Mouse (Mus musculus): ENCODE data around the gene Setdb1.

Gene Setdb1

DNA sequence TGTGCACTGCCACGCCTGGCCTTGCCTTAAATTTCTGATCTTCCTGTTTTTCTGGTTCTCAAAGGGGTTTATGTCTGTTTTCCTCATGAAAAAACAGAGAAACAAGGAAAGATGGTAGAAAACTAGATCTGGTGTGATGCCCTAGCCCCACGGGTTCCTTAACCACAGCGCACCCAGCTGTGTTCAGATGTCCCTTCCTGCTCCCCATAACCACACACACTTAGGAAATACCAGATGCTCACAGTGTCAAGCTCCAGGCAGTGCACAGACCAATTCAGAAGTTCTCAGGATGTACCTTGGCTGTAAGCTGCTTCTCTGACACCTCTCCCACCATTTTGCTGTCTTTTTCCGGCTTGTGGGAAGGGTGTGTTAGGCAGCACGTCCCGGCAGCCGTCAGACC is 62.7 kb downstream of the Setdb1 start:
- in situ Hi-C loops (cut with MboI, MseI), result no loop called here

DNA sequence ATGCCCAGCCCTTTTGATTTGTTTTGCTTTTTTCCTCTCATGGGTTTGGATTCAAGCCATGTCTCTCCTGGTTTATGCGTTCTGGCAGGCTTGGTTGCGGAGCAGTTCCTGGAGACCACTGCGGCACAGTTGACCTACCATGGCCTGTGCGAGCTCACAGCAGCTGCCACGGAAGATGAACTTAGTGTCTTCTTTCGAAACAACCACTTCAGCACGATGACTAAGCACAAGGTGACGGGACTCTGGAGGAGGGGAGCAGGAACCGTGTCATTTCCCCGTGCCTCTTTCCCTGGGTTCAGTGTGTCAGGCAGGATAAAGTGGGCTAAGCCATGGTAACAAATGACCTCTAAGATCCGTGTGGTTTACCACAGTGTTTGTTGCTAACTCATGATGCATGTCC is 63.5 kb downstream of the Setdb1 start:
- in situ Hi-C loops (cut with MboI, MseI), result no loop called here

DNA sequence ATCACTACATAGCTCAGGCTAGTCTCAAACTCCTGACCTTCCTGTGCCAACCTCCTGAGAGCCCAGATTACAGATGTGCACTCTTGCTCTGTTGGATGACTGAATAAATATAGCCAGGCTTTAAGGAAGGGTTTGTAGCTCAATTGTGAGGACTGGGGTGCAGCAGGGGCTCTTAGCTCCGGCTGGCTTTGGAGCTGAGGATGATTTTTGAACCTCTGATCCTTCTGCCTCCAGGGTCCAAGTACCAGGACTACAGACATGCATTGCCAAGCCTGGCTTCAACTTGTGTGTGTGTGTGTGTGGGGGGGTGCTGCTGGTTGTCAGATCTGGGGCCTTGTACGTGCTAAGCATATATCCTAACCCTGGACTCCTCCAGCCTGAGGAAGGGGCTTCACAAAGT is 64.1 kb downstream of the Setdb1 start:
- in situ Hi-C loops (cut with MboI, MseI), result no loop called here

DNA sequence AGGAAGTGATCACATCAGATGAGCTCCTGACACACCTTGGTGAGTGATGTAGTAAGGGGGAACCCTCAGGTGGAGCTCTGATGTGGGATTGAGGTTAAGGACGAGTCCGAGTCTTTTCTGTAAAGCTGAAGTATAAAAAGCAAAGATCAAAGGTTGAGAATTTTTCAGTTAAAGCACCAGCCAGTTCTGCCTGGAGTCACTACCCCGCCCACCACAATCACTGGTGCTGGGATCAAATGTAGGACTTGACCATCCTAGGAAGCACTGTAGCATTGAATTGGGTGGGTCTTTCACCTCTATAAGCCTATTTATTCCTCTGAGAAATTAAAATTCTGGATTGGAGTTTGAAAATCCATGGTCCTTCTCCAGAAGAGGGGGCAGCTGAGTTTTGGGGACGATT is 66.0 kb downstream of the Setdb1 start:
- in situ Hi-C loops (cut with MboI, MseI), result no loop called here

DNA sequence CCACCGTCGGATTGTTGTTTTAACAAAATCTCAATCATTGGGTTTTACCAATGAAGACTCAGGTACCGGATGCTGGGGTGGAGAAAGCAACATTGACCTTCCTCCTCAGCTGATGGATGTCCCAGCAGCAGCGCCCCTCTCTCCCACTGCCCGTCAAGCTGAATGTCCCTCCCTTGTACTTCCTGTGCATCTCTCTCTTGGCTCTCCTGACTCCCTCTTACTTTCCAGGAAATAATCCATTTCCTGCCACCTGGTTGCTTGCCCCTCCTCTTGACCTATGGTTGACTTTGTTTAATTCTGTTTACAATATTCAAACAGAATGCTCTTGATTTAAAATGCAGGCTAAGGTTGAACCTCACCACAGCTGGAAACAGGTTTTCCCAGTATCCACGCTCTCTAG is 66.8 kb downstream of the Setdb1 start:
- in situ Hi-C loops (cut with MboI, MseI), result no loop called here

DNA sequence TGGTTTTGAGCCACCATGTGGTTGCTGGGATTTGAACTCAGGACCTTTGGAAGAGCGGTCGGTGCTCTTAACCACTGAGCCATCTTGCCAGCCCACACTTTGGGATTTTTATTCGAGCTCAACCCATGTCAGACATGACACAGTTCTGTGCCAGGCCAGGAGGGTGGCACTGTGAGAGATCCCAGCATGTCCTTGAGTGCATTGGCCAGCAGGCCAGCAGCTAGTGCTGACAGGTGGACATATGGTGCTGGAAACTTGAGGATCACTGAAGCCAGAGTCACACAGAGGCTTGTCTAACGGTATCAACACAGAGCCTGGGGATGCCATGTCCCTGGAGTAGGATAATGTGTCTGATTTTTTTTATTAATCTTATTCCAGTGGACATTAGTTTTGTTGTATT is 67.6 kb downstream of the Setdb1 start:
- in situ Hi-C loops (cut with MboI, MseI), result no loop called here

DNA sequence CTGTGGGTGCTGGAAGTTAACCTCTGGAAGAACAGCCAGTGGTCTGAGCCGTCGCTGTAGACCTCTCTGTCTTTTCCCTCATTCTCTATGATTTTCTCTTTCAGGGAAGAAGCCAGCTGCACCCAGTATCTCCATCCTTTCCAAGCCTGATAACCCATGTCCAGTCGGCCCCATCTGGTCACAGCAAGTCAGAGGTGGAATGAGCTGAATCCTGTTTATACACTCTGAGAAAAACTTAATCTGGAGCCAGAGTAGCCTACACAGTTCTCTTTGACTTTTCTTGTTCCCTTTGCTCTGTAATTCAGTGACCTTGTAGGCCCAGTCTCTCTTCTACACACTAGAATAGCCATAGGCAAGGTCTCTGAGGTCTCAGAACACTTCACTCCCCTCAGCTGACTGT is 69.5 kb downstream of the Setdb1 start:
- in situ Hi-C loops (cut with MboI, MseI), result no loop called here

DNA sequence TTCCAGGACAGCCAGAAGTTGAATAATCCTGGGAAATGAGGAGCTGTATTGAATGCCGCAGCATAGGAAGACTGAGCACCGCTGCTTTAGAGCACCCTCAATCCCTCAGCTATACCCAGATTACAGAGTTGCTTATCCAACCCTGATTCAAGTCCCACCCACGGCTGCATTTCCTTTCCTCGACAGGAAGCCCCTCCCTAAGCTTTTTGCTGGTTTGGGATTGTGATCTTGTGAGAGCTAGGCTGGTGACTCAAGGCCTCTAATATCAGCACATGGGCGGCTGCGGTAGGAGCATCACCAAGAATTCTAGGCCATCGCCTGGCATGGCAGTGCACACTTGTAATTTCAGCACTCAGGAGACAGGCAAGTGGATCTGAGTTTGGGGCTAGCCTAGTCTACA is 70.5 kb downstream of the Setdb1 start:
- in situ Hi-C loops (cut with MboI, MseI), result no loop called here

DNA sequence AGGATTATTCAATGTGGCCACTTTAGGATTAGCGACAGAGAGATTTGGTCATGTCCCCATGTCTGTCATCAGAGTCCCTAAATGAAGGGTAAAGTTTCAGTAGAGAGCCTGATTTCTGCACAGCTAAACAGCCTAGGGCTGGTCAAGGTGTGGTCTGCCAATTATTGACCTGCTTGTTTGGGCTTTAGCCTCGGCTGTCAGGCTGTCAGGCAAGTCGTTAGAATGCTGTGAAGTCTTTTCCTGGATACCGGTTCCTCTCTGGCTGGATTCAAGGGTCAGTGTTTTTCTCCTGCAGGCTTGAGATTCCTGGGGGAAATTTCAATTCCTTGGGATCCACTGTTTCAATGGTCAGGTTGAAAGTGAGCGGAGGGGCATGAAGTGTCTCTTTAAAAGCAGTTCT is 71.0 kb downstream of the Setdb1 start:
- in situ Hi-C loops (cut with MboI, MseI), result no loop called here

DNA sequence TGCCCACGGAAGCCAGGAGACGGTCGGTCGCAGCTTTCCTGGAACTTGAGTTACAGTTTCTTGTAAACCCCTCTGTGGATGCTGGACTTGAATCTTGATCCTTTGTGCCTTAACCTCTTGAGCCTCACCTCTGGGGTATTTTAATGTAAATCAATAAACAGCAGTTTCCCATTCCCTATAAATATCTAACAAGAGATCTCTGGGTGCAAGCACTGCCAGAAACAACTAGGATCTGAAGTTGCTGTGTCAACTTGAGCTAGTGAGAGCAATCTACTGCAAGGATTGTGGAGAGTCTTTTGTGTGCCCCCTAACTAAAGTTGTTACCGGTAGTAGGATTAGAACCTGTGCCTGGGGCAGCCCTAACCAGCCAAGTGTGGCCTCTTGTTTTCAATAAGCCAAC is 71.6 kb downstream of the Setdb1 start:
- in situ Hi-C loops (cut with MboI, MseI), result no loop called here

DNA sequence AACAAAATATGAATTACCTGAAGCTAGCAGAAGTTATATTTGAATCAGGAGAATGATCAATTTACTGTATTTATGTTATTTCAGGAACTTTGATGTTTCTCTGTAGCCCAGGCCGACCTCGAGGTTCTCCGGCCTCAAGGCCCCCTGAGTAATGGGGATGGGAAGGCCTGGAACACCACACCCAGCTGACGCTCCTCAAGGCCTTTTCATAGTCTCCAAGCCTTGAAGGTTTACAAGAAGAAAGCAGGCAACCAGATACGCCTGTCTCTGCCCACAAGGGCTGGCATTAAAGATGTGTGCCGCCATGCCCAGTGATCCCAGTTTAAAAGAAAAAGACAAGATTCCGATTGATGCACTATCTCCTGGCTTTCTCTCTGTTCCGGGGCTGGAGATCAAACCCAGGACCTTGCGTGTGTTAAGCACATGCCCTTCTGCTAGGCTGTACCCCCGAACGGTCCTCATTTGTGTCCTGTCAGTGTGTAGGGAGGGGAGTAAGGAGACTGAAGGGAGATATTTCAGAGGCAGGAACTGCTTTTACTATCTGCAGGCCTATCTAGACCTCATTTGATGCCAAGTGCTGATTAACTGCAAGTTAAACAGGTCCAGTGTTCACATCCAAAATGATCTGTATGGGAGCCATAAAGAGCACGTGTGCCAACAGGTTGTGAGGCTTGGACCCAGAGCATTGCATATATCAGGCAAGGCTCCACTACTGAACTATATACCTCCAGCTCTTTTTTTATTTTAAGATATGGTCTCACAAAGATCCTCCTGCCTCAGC is 72.3 kb downstream of the Setdb1 start:
- in situ Hi-C loops (cut with MboI, MseI), result no loop called here

DNA sequence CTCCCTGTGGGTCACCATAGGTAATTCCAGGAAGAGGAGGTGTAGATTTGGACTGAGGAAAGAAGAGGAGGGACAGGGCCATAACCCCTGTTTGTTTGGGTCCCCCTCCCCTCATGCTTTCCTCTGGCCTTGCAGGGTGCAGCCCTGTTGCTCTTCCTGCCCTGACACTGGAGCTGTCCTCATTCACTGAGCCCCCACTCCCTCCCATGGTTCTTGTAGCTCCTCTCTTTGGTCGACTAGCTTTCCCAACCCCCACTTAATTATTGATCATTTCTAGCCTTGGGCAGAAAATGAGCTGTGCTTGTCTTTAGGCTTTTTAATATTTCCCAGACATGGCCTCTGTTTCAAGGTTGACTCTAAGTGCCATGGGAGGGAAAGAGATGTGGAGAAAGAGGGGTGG is 72.9 kb downstream of the Setdb1 start:
- in situ Hi-C loops (cut with MboI, MseI), result no loop called here

DNA sequence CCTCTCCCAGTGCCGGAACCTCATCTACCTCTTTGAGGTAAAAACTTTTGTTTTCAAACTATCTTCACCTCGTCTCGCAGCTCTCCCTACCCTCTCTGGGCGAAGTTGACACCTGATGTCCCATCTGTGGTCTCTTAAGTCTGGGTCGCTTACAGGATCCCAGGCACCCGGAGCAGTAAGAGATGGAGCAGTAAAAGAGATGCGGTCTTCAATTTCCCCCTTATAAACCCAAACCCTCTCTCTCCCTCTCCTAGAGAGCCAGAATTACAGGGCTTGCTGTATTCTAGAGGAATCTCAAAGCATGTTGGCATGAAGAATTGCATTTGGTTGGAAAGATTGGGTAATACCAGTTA is 73.4 kb downstream of the Setdb1 start:
- in situ Hi-C loops (cut with MboI, MseI), result no loop called here

DNA sequence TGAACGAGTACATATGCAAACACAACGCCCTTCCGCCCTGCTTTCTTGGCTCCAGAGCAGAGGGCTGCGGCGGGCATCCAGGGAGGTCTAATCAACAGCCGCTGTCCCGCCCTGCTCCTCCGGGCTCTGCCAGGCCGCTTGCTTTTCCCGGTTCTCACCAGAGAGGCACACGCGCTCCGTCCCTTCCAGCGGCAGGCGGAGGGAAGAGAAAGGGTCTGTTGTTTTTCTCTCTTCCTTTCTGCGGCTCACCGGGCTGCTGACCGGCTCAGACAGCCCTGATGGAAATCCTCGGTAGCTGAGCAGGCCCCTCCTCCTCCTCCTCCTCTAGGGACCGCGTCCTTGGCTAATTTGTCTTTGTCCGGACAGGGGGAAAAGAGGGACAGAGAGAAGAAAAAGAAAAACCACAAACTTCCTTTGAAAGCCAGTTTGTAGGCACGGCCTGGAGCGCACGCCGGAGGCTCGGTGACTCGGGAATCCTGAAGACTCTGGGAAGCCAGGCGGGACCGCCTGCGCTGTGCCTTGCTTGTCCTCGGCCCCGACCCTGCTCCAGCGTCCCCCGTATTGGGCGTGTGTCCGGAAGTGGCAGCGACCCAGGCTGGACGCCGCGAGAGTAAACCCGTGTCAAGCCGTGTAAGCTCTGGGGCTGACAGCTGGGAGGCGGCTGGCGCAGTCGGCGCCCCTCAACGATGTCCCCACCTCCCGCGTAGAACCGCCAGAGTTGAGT is 74.0 kb downstream of the Setdb1 start:
- in situ Hi-C loops (cut with MboI, MseI), result no loop called here

DNA sequence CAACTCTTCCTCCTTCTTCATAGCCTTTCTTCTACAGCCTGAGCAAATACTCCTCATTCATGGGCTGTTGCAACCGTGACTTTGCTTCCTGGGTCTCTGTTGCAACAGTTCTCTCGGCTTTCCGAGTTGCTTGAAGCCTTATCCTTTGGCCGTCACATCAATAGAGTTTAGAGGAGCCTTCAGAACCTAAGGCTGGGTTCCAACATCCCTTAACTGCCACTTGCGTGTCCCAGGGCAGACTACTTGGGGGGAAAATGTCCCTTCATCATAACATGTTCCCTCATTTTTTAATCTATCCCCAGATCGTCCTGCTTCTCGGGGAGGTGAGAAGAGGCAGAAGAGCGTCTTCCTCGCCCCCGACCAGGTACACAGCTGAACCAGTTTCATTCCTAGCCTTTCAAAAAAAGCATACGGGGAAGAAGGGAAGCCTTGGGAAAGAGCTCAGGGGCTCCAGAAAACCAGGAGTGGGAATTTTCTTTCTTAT is 74.6 kb downstream of the Setdb1 start:
- in situ Hi-C loops (cut with MboI, MseI), result no loop called here

DNA sequence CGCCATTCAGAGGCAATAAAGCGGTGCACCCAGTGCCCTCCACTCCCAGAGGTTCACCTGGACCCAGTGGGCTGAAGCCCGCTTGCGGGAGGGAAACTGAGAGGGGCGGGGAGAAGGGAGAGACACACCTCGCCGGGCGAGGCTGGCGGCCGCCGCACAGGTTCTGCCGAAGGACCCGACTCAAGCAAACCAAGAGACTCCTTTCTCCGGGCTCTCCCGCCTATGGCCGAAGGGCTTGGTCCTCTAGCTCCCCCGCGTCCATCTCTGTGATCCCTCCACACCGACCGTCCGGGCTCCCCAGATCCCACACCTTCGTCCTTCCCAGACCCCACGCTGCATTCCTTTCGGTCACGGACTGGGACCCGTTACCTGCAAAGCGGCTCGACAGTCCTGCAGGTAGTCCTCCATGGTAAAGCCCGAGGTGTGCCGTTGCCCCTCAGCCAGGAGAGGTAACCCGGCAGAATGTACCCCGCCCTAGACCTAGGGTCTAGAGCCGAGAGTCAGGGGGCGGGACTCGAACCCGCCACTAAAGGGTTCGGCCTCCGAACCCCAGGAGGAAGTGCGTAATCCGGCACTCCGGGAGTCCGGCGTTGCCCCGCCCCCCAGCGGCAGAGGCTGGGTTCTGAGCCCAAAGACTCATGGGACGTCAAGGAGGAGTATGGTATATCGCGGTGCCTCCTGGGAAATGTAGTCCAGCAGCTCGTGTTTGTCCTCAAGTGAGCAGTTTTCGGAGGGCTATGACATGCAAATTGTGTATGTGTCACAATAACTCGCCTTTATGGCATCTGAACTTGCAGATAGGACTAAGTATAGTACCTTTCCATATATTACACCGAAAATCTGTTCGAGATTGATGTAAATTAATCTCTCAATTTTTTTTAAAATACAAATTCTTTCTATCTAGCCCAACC is 75.5 kb downstream of the Setdb1 start, which contains the start of the genes Mindy1 and Prune1:
Gene Mindy1 (plus strand): TSS at position 130 of the 911 bp plus-strand sequence.
Gene Prune1 (minus strand): TSS at position 861 of the 911 bp plus-strand sequence.
- in situ Hi-C loops (cut with MboI, MseI), result no loop called here

DNA sequence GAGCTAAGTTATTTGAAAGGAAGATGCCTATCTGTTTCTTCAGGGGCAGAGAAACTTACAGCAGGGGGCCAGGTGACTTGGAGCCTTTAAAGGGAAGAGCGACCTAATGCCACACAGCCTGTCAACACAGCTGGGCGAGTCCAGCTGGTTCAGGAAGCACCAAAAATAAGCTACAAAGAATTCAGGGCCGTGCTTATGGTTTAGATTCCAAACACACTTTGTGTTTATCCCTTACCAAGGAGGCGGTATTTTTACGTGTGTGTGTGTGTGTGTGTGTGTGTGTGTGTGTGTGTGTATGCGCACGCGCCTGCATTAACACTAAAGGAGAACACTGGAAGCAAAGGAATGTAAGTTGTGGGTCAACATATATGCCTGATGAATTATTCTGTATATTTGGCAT is 76.3 kb downstream of the Setdb1 start:
- in situ Hi-C loops (cut with MboI, MseI), result no loop called here

DNA sequence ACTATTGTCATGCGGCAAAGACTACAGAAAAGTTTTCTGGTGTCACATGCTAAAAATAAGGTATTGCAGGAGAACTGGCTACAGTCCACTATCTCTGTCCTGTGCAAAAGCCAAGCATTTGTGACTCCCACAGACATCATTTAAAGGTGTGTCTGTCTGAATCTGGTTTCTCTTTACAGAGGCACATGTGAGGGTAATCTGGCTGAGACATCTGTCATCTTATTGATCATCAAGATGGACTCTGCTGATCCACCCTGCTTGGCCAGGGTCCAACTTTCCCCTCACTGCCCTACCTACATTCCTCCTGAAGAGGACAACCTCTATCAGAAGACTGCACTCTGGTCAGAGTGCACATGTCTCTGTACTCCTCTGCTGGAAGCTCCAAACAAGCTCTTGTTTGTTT is 79.9 kb downstream of the Setdb1 start:
- in situ Hi-C loops (cut with MboI, MseI), result no loop called here

DNA sequence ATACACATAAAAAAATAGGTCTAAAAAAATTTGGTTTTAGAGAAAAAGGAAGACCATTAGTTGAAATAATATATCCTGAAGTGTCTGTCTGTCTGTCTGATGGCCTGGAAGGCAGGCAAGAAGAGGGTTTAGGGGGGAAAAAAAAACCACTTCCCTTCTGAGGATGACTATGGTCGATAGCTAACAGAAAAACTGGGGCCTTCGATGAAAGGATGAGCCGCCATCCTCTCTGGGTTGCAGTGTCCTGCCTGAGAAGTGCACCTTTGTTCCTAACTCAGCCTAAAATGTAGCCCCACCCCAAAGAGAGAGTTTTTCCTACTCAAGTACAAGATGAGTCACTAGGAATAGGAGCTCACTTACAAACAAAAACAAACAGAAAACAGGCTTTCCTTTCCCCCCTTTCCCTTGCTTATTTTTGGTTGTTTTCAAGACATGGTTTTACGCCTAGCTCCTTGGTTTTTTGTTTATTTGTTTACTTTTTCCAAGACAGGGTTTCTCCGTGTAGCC is 80.5 kb downstream of the Setdb1 start:
- in situ Hi-C loops (cut with MboI, MseI), result no loop called here

DNA sequence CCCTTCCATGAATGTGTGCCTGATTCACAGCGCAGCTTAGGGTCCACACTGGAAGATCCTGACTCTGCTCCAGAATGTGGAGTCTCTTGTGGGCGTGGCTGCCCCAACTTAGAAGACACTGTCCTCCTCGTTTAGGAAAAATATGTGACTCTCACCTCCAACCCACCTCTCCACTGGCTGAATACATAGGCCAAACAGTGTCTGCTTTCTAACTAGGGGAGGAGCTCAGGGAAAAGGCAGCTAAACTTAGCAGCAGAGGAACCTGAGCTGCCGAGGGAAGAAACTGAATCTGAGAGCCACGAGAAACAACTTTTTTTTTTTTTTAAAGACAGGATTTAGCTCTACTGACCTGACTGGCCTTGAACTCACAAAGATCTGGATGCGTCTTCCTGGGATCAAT is 81.8 kb downstream of the Setdb1 start:
- in situ Hi-C loops (cut with MboI, MseI), result no loop called here

DNA sequence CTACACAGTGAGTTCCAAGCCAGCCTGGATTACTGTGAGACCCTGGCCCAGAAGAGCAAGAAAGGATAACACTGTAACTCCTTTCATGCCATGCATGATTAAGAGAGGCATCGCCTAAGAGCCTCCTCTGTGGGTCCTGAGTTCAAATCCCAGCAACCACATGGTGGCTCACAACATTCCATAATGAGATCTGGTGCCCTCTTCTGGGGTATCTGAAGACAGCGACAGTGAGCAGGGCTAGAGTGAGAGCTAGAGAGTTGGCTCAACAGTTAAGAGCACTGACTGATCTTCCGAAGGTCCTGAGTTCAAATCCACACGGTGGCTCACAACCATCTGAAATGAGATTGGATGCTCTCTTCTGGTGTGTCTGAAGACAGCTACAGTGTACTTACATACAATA is 82.5 kb downstream of the Setdb1 start:
- in situ Hi-C loops (cut with MboI, MseI), result no loop called here

Measured in T-helper 1 cell (primary cell).